Mouse (Mus musculus): ENCODE results near the gene Creg1.

The Creg1 gene

DNA sequence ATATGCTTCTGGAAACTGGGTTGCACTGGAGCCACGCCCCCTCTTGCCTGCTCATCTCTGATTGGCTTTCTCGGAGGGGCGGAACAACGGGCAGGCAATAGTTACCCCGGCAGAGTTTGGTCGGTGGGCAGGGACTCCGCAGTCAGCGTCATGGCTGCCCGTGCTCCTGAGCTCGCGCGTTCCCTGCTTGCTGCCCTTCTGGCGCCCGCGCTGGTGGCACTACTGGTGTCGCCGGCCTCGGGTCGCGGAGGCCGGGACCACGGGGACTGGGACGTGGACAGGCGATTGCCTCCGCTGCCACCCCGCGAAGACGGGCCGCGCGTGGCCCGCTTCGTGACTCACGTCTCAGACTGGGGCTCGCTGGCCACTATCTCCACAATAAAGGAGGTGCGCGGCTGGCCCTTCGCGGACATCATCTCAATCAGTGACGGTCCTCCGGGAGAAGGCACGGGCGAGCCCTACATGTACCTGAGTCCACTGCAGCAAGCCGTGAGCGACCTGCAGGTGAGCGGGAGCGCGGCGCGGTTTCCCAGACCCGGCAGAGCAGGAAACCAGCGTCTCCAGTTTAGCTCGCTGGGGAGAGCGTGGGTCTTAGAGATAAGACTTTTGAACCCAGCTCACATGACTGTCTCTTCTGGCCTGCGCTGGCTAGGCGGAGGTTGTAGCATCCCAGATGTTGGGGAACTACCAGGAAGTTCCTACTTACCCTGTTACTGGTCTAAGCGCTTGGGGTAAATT, at the start of gene Creg1:
Creg1 (plus strand) TSS at position 112 of the 738 bp plus-strand sequence.
- DNase-seq: peak; percentile 100

GRCm38 (mm10) chr1:165713798-165714197, 49.7 kb upstream of the Creg1 start:
- peak; percentile 93 for DNase-seq

- DNase-seq: peak; percentile 82
Measured at GRCm38 (mm10) chr1:165716426-165716825, 47.1 kb upstream of the Creg1 start.

DNA sequence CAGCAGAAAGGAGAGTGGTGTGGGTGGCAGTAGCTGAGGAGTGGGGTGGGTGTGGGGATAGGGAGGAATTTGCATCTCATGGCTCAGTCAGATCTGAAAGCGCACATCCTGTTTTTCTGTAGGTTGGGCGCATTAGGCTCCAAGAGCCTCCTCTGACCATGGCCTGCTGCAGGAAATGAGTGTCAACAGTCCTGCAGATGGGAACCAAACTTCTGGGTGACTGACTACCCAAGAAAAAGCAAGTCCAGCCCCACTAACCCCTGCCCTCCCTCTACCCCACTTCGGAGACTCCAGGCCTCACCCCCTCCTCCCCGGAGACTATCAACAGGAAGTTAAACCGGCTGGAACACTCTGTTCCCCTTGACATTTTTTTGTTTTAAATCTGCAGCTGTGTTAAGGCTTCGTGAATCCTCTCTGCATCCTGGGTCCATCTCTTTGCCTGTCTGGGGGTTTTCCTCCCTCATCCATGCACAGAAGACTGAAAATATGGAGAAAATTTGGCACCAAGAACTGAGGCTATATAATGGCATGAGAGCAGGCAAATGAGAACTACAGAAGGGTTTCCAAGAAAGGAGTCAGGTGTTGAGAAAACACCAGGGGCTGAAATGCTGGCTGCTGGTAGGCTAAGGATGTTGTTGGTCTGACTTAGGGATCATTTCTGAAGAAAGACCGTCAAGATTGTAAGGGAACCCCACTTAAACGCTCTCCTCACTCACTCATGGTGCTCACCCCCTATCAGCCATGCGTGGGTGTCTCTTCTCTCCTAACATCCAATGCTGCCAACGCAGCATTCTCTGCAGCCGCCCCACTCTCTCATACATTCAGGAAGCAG, 45.6 kb upstream of the Creg1 start:
- DNase-seq: peak; percentile 100

- DNase-seq: peak; percentile 96
Measured at GRCm38 (mm10) chr1:165718543-165719105, 44.9 kb upstream of the Creg1 start.

- DNase-seq: peak; percentile 65
Measured at GRCm38 (mm10) chr1:165722531-165723123, 40.9 kb upstream of the Creg1 start.

DNA sequence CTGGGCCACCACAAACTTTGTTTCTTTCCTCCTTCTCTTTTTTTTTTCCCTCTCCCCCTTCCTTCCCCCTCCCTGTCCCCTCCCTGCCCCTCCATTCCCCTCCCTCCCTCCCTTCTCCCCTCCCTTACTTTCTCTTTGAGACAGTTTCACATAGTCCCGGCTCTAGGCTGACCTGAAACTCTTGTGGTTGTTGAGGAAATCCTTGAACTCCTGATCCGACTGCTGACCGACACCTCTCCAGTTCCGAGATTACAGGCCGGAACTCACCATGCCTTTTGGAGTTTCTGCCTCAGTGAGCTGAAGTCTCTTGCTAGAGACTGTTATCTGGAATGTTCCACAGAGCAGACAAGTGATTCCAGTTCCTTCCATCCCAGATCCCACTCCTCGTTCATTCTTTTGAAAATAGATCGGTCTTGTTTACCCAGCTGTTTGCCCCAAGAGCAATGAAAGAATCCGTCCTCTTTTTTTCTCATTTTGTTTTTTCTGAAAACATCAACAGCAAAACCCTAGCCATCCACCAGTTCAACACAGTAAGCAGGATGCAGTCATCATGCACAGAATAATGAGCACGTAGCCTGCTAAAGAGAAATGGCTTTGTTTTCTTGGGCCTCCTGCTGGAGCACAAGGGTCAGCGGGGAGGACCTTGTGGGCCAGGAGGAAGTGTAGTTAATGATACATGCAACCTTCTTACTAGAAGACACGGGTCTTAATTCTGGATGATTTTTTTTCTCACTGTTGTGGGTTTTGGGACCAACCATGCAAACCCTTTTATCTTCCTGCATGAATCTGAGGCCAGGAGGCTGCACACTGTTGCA, 39.1 kb upstream of the Creg1 start:
- peak; percentile 89 for DNase-seq

DNA sequence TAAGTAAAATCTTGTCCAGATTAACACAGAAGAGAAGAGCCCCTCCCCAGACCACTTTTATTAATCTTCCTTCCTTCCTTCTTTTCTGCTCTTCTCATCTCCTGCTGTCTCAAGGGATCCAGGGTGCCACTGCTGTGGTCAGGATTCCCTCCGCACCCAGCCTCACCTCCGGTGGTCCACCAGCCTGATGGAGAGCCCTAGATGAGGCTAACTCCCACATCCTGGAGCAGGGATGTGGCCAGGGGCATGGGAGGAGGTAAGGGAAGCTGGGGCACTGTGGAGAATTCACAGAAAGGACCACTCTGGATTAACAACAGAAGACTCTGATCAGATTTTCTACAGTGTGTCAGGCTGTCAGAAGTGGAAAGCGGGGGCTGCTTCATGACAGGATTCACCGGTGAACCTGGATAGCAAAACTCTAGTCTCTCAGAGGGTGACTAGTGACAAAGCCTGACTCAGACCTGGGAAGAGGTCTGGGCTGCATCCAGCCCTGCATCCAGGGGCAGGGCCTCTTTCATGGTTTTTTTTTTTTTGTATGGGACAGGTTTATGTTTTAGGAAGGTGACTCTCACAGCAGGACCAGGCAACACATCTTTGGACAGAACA, 38.4 kb upstream of the Creg1 start:
- peak; percentile 85 for DNase-seq

- DNase-seq: peak; percentile 87
Measured at GRCm38 (mm10) chr1:165726986-165727385, 36.6 kb upstream of the Creg1 start.

GRCm38 (mm10) chr1:165728057-165728639, 35.4 kb upstream of the Creg1 start:
- peak; percentile 64 for DNase-seq

DNA sequence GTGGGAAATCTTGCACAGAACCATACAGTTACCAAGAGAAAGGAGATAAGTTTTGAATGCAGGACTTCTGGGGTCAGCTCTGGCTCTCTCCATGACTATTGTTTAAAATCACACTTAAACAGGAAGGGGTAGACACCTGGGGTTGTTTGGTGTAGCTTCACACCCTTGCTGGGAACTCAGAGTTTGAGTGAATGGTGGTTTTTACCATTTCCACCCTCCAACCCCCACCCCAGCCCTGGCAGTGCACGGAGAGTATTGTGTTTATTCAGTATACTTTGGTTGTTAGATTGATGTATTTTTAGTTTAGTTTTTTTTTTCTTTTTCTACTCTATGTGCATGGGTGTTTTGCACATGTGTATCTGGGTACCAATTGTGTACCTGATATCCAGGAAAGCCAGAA, 33.4 kb upstream of the Creg1 start:
- DNase-seq: peak; percentile 53

DNA sequence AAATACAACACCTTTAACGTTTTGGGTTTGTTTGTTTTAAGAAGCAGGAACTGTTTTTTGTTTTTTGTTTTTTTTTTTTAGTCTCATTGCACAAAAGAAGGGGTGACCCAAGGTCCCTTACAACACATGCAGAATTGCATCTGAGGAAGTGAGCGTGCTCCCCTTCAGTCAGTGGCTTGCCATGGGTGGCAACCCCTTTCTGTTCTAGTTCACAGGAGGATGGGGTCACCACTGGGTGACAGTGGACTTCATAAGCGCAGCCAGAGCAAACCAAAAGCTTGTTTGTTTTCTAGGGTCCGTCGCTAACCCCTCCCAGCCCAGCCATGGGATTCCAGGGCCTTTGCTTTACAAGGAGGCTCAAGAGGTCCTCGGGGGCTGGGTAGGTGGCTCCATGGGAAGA, 32.0 kb upstream of the Creg1 start:
- DNase-seq: peak; percentile 71

GRCm38 (mm10) chr1:165734840-165735239, 28.7 kb upstream of the Creg1 start:
- peak; percentile 74 for DNase-seq

DNA sequence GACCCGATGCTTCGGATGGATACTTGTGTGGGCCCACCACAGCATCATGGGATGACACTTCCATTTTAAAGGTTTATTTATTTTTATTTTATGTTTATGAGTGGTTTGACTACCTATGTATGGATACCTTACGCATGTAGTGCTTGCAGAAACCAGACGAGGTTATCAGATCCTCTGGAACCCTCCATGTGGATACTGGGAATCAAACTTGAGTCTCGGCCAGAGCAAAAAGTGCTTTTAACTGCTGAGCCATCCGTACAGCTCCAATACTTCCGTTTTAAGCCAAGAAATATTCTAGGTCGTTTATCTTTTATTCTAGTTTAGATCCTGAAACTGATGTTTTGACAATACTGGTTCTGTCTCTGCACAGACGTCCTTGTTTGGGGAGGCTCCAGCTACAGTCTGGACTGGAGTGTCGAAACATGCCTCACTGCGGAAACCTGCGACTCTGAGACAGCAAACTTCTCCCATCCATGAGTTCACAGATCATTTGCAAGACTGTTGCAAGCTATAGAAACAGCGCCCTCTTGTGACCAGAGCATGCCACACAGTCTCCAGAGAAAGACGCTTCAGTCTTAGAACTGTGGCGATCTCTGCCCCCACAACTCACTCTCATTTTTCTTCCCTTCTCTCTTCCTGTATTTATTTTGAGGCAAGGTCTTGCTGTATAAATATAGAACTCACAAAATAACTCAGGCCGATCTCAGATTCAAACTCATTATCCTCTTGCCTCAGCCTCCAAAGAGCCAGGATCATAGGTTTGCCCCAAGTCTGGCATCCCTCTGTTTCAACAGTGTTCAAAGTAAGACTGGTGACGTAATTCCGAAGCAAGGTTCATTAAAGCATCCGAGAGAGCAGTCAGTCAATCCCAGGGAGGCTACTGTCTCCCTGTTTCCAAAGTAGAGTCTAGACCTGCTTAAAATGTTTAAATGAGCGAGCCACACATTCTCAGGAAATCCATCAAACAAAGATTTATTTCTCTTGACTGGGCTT, 27.4 kb upstream of the Creg1 start:
- DNase-seq: peak; percentile 97

GRCm38 (mm10) chr1:165737451-165737850, 26.1 kb upstream of the Creg1 start:
- DNase-seq: no peak

DNA sequence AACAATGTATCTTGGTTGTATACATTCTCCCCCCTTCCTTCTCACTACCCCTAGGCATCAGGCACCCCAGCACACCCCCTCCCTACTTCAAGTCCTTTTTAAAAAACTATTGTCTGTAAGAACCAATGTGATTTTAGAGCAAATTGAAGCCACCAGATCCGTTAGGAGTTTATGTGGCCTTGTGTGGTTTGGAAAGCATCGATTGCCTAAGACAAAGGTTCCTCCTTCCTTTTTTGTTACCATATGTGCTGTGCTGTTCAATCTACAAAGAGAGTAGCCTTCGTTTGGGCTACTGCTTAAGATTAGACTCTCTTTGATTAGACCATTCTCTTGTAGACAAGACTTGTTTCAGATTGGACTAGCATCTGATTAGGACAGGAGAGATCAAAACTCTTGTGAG, 25.7 kb upstream of the Creg1 start:
- DNase-seq: peak; percentile 14

DNA sequence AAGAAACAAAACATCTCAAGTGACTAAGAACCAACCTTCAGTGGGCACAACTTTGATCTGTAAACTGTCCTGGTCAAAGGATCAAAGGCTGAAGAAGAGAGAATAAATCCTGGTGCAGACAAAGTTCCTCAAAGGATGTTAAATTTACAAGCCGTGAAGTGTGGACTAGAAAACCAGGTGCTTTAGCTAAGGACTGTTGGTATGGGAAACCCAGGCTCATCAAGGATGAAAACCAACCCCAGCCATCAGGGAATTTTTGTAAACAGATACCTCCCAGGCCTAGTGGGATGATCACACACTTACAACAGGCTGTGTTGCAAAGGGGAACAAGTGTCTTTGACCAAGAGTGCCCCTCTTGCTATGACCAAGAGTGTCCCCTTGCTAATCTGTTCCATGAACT, 24.6 kb upstream of the Creg1 start:
- peak; percentile 52 for DNase-seq

- peak; percentile 55 for DNase-seq
Measured at GRCm38 (mm10) chr1:165741989-165742388, 21.6 kb upstream of the Creg1 start.

GRCm38 (mm10) chr1:165748053-165748452, 15.5 kb upstream of the Creg1 start:
- peak; percentile 63 for DNase-seq

- peak; percentile 14 for DNase-seq
Measured at GRCm38 (mm10) chr1:165751142-165751541, 12.4 kb upstream of the Creg1 start.
